Mouse (Mus musculus) brain, adult 10 weeks (tissue): ENCODE data around the gene Gm21861. TPM values are rescaled to one million over a fixed set of nuclear protein-coding genes. Genes with fewer than 3 reads are reported as not detected.

ENCODE experiments used
- polyA plus RNA-seq: library from polyadenylated mRNA; stranded (reverse); fragments of 350-450 nt; fragmentation: Illumina TruSeq; extraction: RNeasy Lipid Tissue Mini Kit (QIAGEN cat#74804); gene quantifications from one replicate; pipeline ENCODE4 v1.2.3, GENCODE M21; 2015; ENCODE audit warnings: low read depth, low replicate concordance

The Gm21861 gene
- polyA plus RNA-seq, result not detected

DNA sequence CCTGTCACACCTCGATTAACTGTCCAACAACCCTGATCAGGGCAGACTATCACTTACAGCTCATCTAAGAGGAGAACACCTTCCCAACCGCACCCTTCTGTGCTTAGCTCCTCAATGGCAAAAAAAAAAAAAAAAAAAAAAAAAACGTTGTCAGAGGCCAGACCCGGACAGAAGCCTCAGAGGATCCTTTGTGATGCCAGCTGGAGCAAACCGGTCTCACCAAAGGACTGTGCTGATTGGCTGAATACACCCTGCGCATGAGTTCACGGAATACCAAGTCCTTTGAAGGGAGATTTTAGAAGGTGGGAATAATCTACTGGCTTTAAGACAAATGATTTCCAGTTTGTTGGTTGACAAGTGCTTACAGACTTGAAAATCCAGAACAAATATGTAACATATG lies at the start of gene Gm21861:
Gm21861 (minus strand) TSS at position 101 of the 400 bp plus-strand sequence.

